Mouse (Mus musculus) erythroblast, embryonic 14.5 days (primary cell): ENCODE measurements around the gene Cdkl5.

Experiments
- GATA1 ChIP-seq: IDR thresholded peaks from 2 replicates; pipeline ENCODE4 v1.6.1; 2012; ENCODE audit warnings: low read length, inconsistent platforms, mixed read lengths
- TAL1 ChIP-seq: IDR thresholded peaks from 3 replicates; pipeline ENCODE4 v1.6.1; 2012; ENCODE audit warnings: low read length, inconsistent platforms, mixed read lengths

- TF ChIP-seq GATA1 (no peak), TAL1 (no peak)
These were observed 38.8 kb upstream of the Cdkl5 start for GRCm38 (mm10) chrX:161033235-161033803.
